ENCODE assay signal across 8 mouse cellular contexts in the genomic region with DNA sequence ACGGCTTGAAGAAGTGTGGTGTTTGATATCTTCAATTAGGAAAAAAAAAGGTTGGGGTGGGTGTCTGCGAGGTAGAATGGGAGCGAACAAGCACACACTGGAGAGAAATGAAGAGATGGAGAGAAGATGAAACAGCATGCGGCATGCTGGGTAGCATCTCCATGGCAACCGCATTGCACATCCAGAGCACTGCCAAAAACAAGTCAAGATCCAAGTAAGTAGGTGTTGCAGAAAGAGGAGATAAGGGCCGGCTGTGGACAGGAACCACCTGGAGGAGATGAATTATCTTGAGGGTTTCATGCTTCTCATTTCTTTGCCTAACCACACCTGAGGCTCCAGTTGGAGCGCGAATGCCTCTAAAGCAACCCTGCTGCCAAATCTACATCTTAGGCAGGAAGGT.
DNase-seq lines count a peak whose midpoint lies in the region.
"Had no signal": no experiment of that assay in that cellular context is flagged by ENCODE, and none has a peak within 500 bp of the region (broad histone marks: within the 10 kb centered on the region; RNA-seq: fewer than 3 reads in every experiment).

No protein-coding gene starts in this region.

- intact Hi-C loops in left cerebral cortex, postnatal 14 days (cut with DNase I): no loop called here
- intact Hi-C loops in gastrocnemius, postnatal 36 days (cut with DNase I): no loop called here

- DNase-seq in lung, adult 18-20 months: peak; percentile 3 to 4
- DNase-seq in lung, postnatal 25 days (ENCODE audit: low spot score): no peak
- DNase-seq in frontal cortex, postnatal 36 days (ENCODE audit: low spot score in 2 of 2): peak; percentile 75 to 88
- peak; percentile 79 to 90 for DNase-seq in left cerebral cortex, postnatal 14 days (ENCODE audit: low spot score in 2 of 2)
- peak; percentile 50 for DNase-seq in right cerebral cortex, postnatal 14 days
- no peak for DNase-seq in gastrocnemius, postnatal 36 days
- DNase-seq in gastrocnemius, postnatal 25 days: no peak
- DNase-seq: heart, postnatal 10 days had no signal

Comparison
In these comparisons a context has a peak if more than half of its experiments do, and no peak if none do; other contexts are left out.
1. DNase-seq: peak in lung, adult 18-20 months (2 of 2), frontal cortex, postnatal 36 days (2 of 2), left cerebral cortex, postnatal 14 days (2 of 2) and right cerebral cortex, postnatal 14 days (single experiment); none in lung, postnatal 25 days (single experiment), gastrocnemius, postnatal 36 days (0 of 2) and gastrocnemius, postnatal 25 days (single experiment).